Mouse (Mus musculus) mammary gland, adult 2 months (tissue): ENCODE data around the gene Gm20850. TPM values are rescaled to one million over a fixed set of nuclear protein-coding genes. Genes with fewer than 3 reads are reported as not detected.

ENCODE experiments used
- polyA plus RNA-seq: library from polyadenylated mRNA; depleted of rRNA; stranded (reverse); fragments of >200 nt; gene quantifications from 2 replicates; pipeline ENCODE4 v1.2.3, GENCODE M21; 2012; ENCODE audit warnings: low replicate concordance; rRNA removed

Gene Gm20850
- polyA plus RNA-seq = not detected in 2 replicates

GRCm38 (mm10) chrY:75715022-75715421 lies at the start of gene Gm20850:
Gene Gm20850, plus strand, starts transcription at chrY:75715322.

